Mouse (Mus musculus): ENCODE measurements around the gene Phactr2. TPM values are rescaled to one million over a fixed set of nuclear protein-coding genes. Genes with fewer than 3 reads are reported as not detected.

The Phactr2 gene
- total RNA-seq, 4 experiments from 2014 or later, result 26.8 to 35.3 (median 31.0) TPM

- DNase-seq, result no peak
Measured at GRCm38 (mm10) chr10:13395753-13396152, 78.5 kb downstream of the Phactr2 start.

DNA sequence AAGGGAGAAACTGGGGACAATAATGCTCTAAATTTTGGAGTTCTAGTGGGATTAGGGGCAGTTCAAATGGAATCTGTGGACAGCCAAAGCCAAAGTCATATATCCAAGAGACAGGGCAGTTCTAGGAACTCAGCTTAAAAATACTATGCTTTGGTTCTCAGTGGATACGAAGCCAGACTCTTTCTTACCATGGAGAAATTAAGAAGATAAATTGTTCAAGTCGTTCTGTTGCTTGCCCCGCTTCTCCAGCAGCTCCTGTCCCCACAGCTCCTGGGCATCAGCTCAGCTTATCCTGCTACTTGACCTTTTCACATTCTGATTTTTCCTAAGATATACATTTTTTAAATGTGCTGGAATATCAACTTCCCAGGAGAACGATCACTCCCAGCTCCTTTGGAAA is 80.2 kb downstream of the Phactr2 start:
- no peak for DNase-seq

- no peak for DNase-seq
Measured at GRCm38 (mm10) chr10:13388116-13388922, 85.9 kb downstream of the Phactr2 start.

DNA sequence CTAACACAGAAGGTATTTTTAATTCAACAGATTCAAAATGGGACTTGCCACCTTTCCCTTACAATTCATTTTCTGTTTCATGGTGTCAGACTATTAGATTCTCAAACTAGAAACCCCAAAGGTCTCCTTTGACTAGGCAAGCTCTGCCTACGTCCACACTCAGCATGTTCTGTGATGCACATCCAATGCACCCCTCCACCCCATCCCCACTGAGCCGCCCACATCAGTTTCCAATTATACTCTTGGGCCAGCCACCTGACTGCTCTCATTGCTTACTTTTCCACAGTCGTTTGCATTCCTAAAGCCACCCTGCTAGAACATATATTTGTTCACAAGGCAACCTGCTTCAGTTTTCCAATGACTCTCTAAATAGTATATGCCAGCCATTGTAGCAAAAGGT is 89.3 kb downstream of the Phactr2 start:
- DNase-seq, result no peak

DNA sequence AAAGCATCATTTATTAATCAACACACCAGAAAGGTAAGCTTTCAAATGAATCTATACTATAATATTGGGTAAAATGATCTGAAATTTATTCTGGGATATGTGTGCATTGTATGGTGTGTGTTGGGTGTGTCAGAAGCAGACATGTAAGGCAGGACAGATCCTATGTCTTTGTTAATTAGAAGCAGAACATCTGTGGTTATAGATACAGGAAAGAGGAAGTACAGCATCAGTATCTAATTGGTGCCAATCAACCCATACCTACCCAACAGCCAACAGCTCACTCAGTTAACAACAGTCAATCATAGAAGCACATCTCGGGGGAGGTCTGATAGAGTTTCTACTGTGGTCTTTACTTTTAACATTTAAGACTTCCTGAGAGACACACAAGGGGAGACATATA is 96.3 kb downstream of the Phactr2 start:
- DNase-seq, result no peak

DNA sequence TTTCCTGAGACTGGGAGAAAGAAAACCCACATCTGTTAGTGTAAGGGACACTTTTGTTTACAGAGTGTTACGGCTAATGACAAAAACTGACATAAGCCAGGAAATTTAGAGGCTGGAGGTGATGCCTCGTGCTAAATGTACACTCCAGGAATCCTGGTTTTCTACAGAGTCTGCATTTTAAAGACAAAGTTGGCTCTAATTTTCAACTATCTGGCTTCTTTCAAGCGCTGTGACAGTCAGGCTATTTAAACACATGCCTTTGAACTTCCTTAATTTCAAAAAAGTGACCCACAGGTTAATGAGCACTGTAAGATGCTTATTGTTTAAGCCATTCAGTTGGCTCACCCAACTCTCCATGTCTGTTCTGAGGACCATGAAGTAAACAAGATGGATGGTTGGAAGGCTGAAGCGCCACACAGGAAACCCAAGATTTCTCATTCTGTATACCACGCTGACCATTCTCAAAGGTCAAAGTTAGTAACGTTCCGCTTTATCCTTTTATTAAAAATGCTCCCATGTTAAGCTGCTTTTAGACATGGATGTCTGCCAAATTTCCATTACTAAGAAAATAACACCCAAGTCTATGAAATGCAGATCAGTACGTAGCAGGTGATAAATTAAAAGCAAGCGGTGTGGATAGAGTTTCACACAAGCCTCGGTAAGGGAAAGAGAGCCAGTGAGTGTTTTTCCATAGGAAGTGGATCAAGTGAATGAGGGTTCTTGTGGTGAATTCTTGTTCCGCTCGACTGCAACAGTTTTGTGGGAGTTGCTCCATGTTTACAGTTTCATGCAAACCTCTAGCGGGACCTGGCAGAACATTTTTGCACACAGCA is 97.6 kb downstream of the Phactr2 start:
- no peak for DNase-seq

DNA sequence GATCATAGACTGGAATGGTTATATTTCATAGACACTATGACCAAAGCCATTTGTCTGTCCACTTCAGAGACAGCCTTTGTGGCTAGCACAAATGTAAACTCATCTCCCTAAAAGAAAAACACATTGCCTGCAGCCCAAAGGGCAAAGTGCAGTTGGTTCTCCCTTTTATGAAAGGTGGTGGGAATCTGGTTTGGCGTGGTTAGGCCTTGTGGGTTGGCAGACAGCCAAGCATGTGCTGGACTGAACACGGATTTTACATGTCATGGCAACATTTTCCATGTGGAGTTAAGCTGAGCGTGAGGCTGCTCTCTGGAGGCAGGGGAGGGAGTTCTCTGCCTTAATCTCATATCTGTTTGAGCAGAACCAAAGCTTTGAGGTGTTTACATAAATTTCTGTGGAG is 98.4 kb downstream of the Phactr2 start:
- no peak for DNase-seq

DNA sequence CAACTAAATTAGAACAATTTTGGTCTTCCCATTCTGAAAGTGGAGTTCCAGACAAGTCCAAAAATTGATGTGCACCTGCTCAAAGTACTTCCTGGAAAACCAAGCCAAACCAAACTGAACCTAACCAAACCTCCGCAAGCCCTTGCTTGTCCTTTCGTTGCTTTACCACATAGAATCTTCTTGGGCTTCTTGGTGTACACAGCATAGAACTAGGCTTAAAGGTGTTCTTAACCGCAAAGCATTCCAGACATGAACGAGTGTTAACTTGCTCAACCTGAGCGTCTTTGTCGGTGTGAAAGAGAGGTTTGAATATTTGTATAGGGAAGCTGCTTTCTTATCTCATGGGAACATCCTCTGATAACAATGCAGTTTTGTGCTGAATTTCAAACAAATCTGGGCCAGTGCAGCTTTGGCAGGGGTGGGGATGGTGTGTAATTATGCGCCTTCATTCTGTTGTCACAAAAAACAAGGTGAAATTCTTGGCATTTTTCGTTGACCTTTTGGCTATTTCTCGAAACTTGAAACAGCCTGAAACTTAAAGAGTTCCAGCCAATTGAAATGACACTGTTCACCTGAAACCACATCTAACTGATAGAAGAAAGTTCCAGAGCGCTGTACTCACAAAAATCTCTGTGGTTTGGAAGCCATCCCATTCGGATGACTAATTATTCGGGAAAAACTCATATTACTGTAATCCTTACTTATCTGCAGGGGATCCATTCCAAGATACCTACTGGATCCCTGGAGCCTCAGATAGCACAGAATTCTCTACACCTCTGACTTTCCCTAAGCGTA is 104.4 kb downstream of the Phactr2 start:
- DNase-seq, result no peak

DNA sequence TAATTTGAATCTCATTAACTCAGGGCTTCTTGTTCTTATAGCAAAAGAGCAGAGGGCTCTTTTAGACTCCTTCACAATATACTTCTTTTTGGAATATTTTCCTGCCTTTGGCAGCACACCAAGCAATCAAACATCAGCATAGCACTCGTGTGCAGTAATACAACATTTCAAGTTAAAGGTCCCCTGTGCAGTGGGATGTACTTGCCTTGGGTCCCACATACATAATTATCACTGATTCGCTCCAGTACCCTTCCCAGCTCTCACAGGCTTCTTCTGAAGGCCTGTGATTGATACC is 110.0 kb downstream of the Phactr2 start:
- no peak for DNase-seq

GRCm38 (mm10) chr10:13363499-13364285 is 110.5 kb downstream of the Phactr2 start:
- no peak for DNase-seq

DNA sequence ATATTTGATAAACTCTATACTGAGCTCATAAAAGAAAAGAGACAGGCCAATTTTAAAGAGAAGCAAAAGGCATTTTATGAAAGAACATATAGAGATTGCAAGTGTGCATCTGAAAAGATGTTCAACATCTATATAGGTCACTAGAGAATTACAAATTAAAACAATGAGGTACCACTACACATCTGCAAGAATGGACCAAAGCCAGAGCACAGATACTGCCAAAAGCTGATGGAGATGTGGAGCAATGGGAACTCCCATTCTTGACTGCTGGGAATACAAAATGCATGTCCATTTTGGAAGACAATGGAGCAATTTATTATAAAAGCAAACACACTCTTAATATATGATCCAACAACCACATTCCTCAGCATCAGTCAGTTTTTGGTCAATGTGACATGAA is 113.3 kb downstream of the Phactr2 start:
- no peak for DNase-seq

GRCm38 (mm10) chr10:13359846-13360245 is 114.4 kb downstream of the Phactr2 start:
- DNase-seq, result no peak

- DNase-seq, result no peak
Measured at GRCm38 (mm10) chr10:13358679-13359078, 115.5 kb downstream of the Phactr2 start.

DNA sequence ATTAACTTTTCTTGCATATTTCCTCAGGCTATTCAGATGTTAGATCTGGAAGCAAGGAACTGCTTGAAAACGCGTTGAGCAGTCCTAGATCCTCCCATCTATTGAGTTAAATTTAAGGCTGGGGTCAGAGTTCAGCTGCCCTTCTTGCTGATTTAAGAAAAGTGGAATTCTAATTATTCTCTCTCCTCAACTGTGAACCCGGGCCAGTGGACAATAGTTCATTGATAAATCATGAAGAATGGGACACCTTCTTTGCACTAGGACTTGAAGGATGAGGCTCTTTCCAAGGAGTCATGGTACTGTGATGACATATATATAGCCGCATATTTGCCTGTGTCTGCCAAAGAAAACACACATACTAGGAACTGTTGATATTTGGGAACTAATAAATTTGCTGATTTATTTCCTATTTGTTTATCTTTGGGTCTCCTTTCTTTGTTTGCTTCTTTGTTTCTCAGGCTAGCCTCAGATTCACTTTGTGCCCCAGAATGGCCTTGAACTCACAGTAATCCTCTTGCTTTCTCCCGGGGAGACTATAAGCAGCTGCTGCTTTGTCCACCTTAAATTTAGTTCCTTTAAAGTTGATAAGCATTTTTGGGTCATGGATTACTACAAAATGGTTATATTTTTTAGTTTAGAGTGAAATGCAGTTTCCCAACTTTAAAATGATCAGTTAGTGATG is 127.5 kb downstream of the Phactr2 start:
- no peak for DNase-seq

DNA sequence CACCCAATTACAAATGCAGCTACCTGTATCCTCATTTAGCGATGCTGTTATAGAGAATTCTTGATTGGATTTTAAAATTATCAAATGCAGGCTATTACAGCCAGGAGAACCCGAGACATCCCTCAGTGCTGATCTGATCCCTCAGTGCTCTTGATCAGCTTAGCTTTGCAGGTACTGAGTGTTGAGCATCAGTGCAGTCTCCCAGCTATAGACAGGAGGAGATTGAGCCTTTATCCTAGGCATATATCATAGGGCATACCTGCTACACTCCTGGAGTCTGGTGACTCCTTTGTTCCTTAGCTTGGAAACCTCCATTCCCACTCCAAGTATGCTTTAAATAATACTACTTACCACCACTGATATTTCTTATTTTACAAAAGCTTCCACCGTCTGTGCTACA is 133.6 kb downstream of the Phactr2 start:
- DNase-seq, result no peak

DNA sequence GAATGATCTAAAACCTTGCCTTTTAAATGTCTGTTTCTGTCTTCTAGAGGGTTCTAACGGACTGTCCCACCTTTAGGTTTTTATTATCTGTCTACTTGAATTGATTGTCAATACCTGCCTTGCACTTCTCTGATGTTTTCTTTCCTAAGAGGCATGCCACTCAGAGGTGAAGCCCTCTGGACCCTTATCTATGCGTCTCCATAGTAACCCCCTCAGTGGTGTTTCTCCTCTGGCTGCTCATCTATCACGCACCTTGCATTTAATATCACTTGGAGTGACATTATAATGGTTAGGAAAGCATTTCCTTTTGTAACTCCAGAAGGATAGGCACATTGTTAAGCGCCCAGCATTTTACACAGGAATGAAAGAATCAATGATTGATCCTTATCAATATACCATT is 137.2 kb downstream of the Phactr2 start:
- no peak for DNase-seq

DNA sequence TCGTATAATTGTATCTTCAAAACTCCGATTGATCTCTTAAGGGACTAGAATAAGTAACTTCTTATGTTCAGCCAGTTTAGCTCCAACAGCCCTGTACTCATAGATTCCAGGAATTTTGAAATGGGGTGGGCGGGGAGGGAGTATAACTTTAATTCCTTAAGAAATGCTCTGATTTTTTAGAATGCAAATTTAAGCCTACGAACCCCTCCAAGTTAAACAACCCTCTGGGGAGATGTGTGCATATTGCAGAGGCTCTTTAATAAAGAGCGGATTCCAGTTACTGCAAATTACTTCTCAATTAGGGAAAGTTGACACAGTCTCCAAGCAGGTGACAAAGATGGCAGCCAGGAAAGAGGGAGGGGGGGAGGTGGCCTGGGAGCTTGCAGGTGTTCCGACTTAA is 138.4 kb downstream of the Phactr2 start:
- no peak for DNase-seq

- no peak for DNase-seq
Measured at GRCm38 (mm10) chr10:13335347-13335746, 138.9 kb downstream of the Phactr2 start.

DNA sequence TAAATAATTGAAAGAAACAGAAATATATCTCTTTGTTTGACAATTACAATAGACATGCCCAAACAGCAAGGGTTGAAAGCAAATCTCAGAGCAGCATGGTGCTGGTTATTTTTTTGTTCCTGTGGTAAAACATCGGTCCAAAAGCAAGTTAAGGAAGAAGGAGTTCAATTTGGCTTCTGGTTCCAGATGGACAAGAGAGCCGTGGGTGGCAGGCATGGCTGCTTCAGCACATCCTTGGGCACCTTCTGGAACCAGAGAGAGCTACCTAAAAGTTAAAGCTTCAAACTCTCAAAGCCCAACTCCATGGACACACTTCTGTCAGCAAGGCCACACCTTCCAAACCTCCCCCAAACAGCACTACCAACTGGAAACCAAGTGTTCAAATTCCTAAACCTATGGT is 140.4 kb downstream of the Phactr2 start:
- no peak for DNase-seq

GRCm38 (mm10) chr10:13332985-13333384 is 141.2 kb downstream of the Phactr2 start:
- no peak for DNase-seq

- no peak for DNase-seq
Measured at GRCm38 (mm10) chr10:13331405-13332032, 142.7 kb downstream of the Phactr2 start.
